Mouse (Mus musculus) urinary bladder, adult 2 months (tissue): ENCODE results near the gene Adk. TPM values are rescaled to one million over a fixed set of nuclear protein-coding genes. Genes with fewer than 3 reads are reported as not detected.

Experiments used
- DNase-seq: peaks from one replicate; pipeline ENCODE4 v3.0.0; 2022; ENCODE audit warnings: low spot score
- polyA plus RNA-seq: library from polyadenylated mRNA; depleted of rRNA; stranded (reverse); fragments of >200 nt; gene quantifications from 2 replicates; pipeline ENCODE4 v1.2.3, GENCODE M21; 2012

Gene Adk
- polyA plus RNA-seq, 1 experiment: 100 TPM

DNA sequence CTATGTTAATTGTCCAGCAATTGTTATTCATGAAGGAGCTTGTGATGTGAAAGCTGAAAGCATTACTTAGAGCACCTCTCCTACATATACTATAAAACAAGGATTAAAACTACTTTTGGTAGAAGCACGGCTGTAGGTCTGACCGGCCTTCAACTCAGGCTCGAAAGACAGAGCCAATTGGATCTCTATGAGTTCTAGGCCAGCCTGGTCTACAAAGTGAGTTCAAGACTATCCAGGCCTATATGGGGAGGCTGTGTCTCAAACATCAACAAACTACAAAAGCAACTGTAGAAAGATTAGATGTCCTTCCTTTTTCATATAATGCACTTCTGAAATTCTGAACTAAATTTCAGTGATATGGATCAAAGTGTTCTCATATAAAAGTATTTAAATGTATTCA, 113.7 kb downstream of the Adk start:
- no peak for DNase-seq

DNA sequence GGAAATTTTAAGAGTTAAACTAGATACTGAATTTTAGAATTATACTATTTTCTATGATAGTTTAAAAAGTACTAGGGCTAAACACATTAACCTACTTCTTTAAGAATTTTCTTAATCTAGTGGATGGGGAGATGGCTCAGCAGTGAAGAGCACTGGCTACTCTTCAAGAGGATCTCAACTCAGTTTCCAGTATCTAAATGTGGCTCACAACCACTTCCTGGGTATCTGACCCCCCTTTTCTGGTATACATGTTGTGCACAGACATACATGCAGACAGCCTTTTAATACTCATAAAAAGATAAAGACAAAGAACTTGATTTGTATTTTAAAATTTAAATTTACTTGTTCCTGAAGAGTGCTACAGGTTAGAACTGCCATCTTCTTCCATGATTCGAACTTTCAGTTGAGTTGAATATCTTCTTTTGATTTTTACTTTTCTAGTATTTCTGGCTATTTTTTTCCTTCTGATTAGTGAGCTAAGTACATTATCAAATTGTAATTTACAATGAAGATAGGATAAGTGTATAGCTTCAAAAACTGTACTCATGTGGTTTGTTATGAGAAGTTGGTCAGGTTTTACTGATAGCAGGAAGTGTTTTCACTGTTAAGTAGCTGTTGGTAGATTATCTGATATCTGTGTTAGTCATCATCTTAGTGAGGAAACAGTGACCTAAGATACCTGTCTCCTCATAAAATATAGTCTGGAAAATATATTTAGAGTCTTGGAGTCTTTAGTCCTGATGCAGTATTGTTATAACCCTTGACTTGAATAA, 121.8 kb downstream of the Adk start:
- DNase-seq: no peak

DNA sequence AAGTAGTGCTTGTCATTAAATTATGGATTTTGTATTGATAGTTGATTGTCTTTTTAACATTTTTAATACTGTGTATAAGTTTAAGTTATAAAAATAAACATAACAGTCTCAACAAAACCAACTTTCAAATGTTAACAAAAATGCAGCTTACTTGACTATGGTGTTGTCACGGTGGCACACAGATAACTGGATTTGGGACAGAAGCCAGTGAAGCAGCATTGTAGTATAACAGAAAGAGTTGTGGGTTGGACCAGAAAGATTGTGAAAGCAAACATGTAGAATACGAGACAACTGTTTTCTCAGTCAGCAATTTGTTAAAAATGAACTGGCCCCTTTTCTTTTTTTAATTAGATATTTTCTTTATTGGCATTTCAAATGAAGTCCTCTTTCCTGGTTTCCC, 122.4 kb downstream of the Adk start:
- no peak for DNase-seq

DNA sequence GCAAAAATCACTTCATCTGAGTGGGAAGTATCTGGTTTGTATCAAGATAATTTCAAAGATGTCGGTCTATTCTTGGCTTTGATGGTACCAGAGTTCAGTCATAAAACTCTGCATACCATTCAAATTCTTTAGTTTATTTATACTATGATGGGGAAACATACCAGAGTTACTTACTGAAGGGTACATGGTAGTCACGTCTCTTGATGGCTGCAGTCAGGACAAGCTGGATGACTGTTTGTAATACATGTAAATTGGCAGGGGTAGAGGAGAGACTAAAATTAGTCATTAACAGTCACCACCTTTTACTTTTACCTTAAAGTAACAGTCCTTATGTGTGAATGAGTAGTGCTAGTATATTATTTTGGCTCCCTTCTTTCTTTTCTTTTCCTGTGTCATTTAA, 125.4 kb downstream of the Adk start:
- DNase-seq: no peak

DNA sequence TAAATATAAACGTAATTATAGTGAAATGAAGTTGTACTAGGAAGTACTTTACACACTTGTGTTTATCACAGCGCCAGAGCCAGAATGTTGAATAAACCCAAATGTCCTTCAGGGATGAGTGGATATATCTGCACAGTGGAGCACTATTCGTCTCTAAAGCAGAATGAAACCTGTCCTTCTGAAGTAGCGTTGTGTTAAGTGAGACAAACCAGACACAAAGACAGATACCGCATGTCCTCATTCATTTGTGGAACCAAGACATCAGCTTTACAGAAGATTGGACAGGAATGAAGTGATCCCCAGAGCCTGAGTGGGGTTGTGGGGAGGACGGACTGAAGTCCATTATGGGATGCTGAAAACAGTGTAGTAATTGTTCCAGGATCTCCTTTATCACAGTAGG, 126.0 kb downstream of the Adk start:
- no peak for DNase-seq

DNA sequence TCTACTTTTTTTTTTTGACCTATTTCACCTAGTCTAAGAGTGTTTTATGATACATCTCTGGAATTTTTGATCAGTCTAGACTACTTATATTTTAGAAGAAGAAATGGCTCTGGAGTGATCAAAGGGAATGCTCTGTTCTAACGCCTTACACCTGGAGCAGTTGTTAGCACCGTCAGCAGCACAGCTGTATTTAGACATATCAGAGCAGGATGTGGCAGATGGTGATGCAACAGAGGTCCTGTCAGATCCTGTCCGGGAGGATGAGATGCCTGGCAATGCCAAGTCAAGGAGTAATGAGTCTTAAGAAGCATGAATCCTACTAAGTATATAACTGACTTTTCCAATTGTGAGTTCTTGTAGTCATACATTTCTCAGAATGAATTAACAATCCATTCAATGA, 128.7 kb downstream of the Adk start:
- no peak for DNase-seq

DNA sequence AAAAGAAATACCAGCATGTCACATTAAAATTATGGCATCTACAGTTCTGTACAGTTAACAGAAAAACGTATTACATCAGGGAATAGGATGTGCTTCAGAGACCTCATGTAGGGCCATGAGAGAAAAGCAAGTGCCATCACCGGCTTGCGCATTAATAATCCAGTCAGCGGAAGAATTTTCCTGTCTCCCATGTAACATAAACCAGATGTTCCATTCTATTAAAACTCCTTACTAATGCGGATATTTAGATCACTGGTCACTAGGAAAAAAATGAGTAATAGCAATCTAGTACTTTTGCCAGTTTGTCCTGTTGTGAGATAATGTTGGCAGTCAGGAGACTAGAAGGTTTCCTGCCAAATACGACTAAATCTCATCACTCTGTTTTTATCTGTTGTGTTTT, 139.6 kb downstream of the Adk start:
- no peak for DNase-seq

DNA sequence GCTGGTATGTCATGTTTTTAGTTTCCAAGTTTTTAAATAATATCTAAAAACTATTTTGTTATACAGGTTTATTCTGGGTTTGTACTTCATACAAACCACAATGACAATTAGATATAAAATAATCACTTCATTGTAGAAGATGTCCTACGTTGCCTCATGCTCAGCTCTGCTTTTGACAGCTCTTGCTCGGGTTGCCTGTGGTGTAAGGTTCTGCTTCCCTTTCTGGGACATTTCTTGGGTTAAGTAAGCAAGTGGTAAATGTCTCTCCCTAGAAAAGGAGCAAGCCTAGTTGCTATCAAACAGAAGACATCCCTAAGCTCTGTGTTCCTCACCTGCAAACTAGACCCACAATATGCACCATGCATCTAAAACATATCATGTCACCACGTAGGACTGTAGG, 140.4 kb downstream of the Adk start:
- no peak for DNase-seq

DNA sequence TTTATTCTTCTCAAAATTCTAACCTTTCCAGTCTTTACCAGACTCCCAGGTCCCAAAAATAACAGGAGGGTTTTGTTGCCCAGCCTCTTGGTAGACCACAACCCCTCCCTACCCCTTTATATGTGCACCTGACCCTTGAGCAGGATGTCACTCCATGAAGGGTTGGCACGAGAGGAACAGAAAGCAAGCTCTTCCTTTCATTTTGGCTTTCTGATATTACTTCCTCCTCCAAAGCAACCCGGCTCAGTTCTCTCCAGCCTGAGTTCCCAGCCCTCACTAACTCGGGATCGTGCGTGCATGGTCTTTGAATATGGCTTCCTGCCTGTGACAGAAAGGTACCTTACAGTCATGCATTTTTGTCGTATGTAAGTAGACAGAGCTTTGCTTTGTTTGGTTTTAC, 142.0 kb downstream of the Adk start:
- no peak for DNase-seq

DNA sequence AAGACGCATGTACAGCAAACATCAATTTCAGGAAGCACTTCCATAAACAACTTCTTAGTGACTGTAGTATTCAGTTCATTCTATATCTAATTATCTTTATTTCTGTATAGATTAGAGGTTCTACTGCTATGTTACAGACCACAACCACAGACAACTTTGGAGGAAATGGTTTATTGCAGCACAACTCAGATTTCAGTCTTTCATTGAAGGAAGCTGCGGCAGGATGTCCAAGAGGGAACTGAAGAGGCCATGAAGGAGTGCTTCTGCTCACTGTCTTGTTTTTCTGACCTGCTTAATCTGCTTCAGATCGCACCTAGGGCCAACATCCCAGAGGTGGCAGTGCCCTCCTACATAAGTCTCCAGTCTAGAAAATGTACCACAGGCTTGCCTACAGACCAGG, 148.5 kb downstream of the Adk start:
- no peak for DNase-seq

DNA sequence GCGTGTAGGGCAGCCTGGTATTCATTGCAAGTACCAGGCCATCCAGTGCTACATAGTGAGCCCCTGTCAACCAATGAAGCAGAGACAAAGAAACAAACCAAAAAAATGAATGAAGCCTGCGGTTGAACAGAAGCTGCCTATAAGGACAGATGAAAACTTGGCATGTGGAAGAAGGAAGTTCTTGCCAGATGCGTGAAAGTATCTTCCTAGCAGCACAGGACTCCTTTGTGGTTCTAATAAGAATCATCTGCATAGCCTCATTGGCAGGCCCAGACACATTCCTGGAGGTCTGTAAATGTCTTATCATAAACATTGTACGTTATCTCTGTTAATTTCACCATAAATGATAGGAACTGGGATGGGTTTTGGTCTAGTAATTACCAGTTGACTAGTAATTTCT, 154.1 kb downstream of the Adk start:
- DNase-seq: no peak

DNA sequence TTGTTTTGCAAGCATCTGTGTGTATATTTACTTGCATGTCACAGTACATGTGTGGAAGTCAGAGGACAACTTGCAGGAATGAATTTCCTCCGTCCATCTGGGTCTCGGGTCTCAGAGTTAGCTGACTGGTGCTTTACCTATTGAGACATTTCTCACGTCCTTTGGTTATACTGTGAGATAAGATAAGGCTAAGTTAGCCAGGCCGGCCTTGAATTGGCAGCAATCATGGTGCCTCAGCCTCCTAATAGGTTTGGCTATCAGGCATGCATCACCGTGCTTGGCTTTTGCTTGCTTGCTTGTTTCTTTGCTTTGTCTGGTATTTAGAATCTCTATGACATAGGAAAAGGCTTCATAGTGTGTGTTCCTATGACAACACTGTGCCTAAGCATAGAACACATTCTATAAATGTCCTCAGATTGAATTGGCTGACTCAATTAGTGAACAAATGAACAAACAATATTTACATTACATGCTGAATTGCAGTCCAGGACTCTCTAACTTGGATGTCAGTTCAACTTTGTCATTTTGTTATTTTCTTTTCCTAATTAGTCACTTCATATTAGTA, 169.3 kb downstream of the Adk start:
- no peak for DNase-seq

DNA sequence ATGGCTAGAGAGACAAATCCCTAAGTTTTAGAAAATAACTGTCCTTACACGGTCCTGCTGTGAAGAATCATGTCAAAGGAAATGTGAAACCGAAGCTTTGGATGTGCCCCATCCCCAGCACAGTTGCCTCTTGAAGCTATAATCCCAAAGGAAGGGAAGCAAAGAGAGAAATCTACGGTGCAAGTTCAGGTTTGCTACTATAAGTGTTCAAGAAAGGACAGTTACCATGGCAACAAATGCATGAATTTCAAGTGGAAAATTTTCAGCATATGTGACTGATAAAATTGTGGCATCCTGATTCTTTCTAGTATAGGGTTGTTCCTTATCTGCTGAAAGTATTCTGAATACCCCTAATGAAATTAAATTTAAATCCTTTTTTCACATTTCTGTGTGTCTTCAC, 169.8 kb downstream of the Adk start:
- DNase-seq: no peak

DNA sequence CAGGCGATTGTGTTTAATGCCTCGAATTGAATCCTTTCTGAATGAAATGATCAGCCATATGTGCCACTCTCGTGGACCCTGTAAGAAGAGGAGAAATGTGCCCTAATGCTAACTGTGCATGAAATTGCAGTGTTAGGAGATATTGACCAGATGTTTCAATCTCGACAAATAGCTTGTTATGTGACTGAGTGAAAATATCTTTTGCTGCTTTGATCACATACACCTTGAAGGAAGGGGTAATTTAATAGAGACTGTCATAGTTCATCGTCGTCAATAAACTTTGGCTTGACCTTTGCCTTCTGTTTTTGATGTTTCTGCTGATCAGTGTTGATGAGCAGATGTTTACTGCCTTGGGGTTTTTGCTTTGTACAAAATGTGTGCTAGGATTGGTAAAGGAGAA, 171.1 kb downstream of the Adk start:
- no peak for DNase-seq

DNA sequence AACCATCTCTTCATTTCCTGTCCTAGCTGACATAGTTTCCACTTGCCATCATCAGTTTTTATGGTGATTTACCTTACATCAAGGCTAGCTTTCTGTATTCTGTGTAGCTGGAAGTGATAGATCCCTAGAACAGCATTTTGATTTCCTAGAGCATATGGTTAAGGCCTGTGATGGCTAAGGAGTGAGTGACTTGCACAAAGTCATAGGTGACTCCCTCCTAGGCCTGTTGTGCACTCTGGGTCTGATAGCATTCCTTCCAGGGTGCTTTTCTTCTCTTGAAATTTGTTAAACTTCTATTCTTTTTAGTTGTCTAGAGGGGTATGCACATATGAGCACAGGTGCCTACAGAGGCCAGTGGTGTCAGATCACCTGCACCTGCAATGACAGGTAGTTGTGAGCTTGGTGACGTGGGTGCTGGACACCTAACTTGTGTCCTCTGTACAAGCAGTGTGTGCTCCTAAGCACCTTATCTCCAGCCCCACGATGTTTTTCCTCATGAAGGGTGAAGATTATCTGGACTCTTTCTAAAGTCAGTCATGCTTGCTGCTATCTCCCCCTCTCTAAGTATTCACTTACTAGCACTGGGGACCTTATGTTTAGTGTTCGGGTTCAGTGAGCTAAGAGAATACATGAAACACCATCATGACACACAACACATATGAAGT, 171.7 kb downstream of the Adk start:
- no peak for DNase-seq

DNA sequence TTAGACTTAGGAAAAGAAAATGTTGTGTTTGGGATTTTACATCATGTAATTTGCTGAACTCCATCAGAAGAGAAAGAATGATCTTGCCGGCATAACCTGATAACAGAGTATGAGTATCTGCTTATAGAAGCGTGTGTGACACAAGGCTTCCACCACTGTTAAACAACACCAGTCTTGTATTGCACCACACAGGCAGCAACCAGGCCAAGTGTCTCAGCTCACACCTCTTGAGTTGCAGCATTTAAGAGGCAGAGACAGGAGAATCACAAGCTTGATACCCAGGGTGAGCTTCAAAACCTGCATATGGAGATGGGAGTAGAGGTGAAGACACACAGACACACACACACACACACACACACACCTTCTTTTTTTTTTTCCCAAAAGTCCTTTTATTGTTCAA, 184.7 kb downstream of the Adk start:
- DNase-seq: no peak

DNA sequence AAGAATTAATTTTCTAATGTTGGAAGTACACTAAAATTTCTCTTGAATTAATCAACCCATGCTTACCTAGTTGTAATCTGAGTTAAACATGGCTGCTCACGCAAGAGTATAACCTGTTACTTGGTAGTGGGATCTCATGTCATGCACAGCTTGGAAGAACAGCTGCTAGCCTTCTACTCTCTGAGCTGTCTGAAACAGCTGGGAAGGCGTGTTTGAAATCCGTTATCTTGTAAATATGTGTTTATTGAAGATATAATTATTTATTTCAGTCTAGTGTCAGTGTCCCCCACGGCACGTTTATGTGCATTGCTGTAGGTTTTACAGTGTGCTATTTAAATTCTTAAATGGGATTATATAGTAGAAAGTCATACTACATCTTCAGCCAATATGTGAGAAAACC, 188.7 kb downstream of the Adk start:
- DNase-seq: no peak

DNA sequence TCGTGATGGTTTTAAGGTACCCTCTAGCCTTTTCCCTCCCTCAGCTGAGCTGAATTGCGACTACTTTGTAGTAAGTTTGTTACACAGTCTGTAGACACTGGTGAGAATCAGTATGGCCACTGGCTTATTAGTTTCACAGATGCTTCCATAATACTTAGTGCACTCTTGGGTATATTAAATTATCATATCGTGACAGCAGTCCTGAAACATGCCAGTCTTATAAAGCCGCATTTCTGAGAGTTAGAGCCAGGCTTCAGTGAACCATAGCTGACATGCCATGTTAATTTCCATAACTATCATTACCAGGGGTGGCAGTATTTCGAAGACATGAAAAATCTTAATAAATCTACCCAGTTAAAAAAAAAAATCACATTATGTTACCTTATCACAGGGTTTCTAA, 199.0 kb downstream of the Adk start:
- DNase-seq: no peak

DNA sequence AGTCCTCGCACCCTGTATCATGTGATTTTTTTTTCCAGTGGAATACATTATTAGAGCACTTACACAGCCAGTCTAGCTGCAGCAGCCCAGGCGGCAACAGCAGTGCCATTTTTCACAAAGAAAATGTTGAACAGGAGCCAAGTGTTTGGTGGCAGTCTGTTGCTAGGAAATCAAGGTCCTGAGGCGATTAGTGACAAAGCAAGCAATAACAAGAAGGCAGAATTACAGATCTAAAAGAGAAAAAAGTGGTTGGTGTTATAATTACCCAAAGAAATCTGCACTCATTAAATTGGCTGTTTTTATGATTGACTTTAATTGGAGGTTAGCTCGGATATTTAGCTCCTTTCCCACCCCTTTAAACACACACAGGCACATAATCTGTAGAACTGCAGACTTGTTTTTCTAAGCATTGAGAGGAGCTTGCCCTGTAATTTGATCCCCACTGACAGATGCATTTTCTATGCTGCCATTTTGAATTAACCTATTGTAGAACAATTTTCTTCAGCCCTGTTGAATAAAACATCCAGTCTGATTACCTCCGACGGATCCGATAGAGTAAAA, 200.0 kb downstream of the Adk start:
- no peak for DNase-seq

DNA sequence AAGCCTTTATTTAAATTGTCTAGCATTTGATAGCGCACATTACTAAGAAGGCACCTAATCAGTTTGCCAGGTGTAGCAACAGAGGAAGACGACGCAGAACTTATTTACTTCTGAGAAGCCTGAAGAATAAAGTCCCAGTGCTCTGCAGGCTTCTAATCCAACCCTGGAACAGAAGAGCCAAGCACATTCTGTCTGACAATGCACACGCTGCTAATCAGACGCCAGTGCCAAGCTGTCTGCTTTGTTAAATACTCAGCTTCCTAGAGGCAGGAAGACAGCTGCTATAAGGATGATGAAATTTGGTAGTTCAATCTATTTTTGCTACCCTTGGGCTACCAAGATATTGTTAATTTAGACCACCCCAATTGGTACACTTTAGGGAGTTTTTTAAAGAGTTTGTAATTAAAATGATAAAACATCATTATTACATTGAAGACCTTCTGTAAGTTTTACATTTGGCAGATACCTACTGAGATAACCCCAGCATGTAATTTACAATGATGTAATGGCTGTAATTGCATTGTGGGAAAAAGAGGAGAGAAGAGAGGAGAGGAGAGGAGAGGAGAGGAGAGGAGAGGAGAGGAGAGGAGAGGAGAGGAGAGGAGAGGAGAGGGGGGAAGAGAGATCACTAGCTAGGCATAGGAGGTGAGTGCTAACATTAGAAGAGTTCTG, 201.1 kb downstream of the Adk start:
- DNase-seq: no peak

DNA sequence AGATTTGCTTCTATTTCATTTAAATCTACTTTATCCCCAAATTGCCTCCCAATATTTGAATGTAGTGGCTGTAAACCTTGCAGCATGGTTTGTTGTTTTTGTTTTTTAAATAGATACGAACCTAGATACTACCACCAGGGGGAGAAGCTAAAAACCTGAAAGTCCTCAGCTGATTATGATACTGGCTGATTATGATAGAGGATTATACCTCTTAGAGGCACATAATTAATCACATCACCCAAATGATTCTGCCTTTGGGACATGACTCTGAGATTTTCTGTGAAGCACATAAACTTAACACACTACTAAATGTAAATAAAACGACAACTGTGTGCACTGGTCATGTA, 201.6 kb downstream of the Adk start:
- no peak for DNase-seq

DNA sequence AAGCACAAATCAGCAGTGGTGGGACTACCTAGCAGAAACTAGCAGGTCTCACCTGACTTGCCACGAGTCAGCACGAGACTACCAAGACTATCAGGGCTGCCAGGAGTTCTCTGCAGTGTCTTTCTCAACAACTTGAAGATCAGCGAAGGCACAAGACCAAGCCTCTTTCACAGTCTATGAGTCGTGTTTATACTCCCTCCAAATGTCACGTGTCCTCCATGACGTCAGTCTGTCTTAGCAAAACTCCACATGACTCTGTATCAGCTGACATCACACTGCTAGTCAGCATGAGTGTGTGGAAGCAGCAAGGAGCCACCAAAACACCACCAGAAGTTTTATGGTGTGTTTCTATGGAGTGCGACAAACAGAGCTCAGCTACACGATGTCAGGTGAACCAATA, 215.9 kb downstream of the Adk start:
- DNase-seq: no peak

DNA sequence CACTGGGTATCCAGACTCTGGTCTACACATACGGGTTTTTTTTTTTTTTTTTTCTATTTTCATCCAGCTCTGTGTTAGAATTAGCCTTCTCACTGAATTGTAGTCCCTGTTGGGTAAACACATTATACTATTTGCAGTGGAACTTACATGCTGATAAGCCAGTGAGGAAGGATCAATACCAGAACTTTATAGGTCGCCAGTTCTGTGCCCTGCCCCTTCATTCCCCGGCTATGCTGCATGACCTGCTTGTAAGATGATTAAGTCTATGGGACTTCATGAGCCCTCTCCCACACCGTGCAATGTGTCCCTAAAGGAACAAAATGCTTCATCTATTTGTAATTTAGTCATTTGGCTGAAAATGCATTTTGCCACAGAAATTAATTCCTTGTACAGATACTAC, 219.1 kb downstream of the Adk start:
- no peak for DNase-seq
